Mouse (Mus musculus) layer of hippocampus, postnatal 14 days (tissue): Measurements from ENCODE around the gene Zfp609. TPM values are rescaled to one million over a fixed set of nuclear protein-coding genes. Genes with fewer than 3 reads are reported as not detected.

ENCODE experiments used
- DNase-seq, 2 experiments: peaks; one replicate each; pipeline ENCODE4 v3.0.0; 2021 to 2022; ENCODE audit warnings: low spot score in 2 of 2, mixed read lengths in 1 of 2
- total RNA-seq, 2 experiments: library from RNA; stranded (reverse); gene quantifications; 2 replicates each; pipeline ENCODE4 v1.2.3; 2021

Zfp609 gene
- total RNA-seq, 2 experiments from 2014 or later = 44.8 to 48.6 TPM

DNA sequence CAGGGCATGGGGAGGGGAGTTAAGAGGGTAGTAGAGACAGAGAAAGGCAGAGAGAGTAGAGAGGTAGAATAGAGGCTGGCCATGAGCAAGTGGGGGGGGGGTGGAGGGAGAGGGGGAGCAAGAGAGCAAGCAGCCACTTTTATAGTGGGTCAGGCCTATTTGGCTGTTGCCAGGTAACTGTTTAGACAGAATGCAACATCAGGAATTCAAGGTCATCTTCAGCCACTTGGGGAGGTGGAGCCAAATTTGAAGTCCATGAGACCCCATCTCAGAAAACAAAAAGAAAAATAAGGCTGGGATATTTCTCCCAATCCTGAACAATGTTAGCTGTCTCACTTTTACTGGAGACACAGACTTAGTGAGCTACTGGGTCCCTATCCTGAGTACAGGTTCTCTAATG, 184.8 kb downstream of the Zfp609 start:
- no peak for DNase-seq

Other genes with a start within 250 kb of the Zfp609 start
- gene Plekho2, start 247.5 kb downstream of the Zfp609 start, total RNA-seq = 1 to 10 TPM; 7.5 to 9.4 TPM
- under 1 TPM; 0.67 to 0.69 TPM for gene Pif1, start 240.4 kb downstream of the Zfp609 start, total RNA-seq
- gene Rbpms2, start 197.9 kb downstream of the Zfp609 start, total RNA-seq = 1 to 10 TPM; 2.1 to 2.3 TPM
- gene Oaz2, start 159.6 kb downstream of the Zfp609 start, total RNA-seq = 100 to 1,000 TPM; 213 to 221 TPM
- gene Pclaf, start 62.7 kb upstream of the Zfp609 start, total RNA-seq = 1 to 10 TPM; 1.5 to 3.7 TPM
- gene Trip4, start 81.2 kb upstream of the Zfp609 start, total RNA-seq = 10 to 100 TPM; 39.5 to 42.6 TPM
- gene Csnk1g1, start 81.4 kb upstream of the Zfp609 start, total RNA-seq = 10 to 100 TPM; 45.4 to 46.0 TPM
- gene Ppib, start 232.7 kb upstream of the Zfp609 start, total RNA-seq = 100 to 1,000 TPM; 252 to 276 TPM
- gene Snx22, start 242.2 kb upstream of the Zfp609 start, total RNA-seq = 1 to 10 TPM; 7.2 to 9.0 TPM